Mouse (Mus musculus) T-helper 17 cell (primary cell): ENCODE data around the gene Tmem117.

Experiments
- in situ Hi-C, 2 experiments: fragments of 300-600 bp; cut with MboI, MseI; formaldehyde crosslinking; loops; 1 replicate in 1 of 2; 2 replicates in 1 of 2; pipeline ENCODE4 v1.15.1; 2025; ENCODE audit warnings: high pct_unique_total_duplicates in 2 of 2

The Tmem117 gene

DNA sequence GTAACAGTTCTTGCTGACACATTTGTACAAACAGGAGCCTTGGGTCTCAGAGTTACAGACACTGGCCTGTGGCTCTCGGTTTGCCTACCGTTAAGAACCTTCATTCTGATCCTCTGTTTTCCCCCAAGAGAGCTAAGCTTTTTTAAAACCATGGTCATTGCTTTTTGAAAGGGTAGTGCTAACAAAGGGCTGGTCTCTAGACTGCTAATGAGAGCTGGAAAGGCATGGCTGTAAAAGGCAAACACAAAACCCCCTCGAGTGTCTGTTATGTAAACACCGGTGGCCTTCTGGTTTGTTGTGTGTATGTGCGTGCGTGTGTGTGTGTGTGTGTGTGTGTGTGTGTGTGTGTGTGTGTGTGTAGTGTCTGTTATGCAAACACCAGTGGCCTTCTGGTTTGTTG is 17.0 kb downstream of the Tmem117 start:
- in situ Hi-C loops, result loop anchor here in 1 of 2 experiments (10.0 kb wide), 1 partner anchor 1559 kb away; no protein-coding TSS in a partner anchor

DNA sequence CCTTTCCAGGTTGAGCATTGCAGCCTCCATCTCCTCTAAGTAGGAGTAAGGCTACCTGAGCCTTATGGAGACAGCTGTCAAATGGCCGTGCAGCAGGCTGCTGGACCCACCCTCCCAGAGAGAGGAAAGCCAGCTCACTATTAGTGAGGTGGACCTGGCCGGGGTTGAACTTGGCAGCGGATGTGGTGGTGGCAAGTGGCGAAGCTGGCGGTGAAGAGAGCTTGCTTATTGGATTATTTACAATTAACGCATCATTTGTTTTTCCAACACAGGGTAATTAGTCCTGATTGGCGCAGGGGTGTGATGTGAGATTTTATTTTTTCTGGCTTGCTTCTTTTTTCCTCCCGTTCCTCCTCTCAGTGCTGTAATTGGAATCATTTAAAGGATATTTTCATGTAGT is 19.4 kb downstream of the Tmem117 start:
- in situ Hi-C loops, result loop anchor here in 1 of 2 experiments (10.0 kb wide), 1 partner anchor 1556 kb away; no protein-coding TSS in a partner anchor

DNA sequence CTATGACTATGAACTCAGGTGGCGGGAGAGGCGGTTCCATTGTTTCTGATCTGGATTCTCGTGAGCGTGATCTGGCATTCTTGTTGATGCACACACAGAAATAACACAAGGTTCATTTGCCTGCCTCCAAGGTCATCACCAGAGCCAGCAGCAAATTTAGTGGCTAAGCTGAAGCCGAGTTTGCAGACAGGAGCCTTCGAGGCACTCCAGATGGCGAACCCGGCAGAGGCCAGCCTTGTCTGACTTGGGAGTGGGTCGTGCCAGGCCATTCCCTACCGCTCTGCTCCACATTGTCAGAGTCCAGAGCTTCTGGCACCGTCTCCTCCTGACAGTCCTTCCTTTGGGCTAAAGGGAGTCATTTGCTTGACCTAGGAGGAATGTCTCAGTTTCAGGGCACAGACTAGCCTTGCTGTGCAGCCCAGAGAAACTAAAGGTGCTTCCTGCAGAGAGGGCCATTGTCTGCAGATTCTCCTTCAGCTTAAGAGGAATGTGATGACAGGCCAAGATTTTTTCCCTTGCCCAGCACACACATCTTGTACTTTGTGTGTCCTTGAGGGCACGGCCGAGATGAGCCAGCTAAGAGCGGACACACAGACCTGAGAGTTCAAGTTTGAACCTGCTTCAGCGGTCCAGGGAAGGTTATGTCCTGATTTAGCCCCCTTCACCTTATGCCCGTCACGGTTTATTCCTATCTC is 20.2 kb downstream of the Tmem117 start:
- in situ Hi-C loops, result loop anchor here in 1 of 2 experiments (10.0 kb wide), 1 partner anchor 1556 kb away; no protein-coding TSS in a partner anchor

DNA sequence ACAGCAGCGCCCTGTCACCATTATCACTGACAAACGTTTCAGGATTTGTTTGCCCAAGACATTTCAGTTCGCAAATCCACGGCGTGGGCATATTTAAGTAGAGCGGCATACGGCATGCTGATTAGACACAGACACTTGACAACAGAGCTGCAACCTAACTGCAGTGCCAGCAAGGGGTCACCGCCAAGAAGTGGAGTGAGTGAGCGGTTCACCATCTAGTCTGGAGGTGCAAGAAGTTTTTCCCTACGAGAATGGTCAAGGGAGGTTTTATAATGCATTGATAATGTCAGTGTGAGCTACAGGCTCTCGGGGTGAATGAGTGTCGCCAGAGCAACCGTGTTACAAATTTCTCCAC is 20.7 kb downstream of the Tmem117 start:
- in situ Hi-C loops, result loop anchor here (5.0 to 25.0 kb wide), 3 partner anchors 92 to 1555 kb away; no protein-coding TSS in a partner anchor

DNA sequence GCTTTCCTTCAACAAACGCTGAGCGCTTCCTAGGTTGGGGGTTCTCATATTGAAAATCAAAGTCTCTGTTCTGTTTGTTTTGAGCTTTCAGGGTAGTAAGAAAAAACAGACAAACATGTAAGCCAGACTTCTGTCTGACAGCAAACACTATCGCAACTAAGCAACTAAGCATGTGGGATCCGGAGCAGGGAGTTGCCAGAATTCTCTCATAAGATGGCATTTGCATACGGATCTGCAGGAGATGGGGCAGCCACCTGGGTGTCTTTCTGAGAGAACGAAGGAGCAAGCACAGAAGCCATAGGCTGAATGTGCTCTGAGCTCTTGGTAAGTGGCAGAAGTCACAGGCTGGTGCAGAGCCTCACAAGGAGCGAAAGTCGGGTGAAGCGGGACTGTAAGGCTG is 22.3 kb downstream of the Tmem117 start:
- in situ Hi-C loops, result loop anchor here in 1 of 2 experiments (5.0 to 25.0 kb wide), 2 partner anchors 94 to 289 kb away; no protein-coding TSS in a partner anchor

DNA sequence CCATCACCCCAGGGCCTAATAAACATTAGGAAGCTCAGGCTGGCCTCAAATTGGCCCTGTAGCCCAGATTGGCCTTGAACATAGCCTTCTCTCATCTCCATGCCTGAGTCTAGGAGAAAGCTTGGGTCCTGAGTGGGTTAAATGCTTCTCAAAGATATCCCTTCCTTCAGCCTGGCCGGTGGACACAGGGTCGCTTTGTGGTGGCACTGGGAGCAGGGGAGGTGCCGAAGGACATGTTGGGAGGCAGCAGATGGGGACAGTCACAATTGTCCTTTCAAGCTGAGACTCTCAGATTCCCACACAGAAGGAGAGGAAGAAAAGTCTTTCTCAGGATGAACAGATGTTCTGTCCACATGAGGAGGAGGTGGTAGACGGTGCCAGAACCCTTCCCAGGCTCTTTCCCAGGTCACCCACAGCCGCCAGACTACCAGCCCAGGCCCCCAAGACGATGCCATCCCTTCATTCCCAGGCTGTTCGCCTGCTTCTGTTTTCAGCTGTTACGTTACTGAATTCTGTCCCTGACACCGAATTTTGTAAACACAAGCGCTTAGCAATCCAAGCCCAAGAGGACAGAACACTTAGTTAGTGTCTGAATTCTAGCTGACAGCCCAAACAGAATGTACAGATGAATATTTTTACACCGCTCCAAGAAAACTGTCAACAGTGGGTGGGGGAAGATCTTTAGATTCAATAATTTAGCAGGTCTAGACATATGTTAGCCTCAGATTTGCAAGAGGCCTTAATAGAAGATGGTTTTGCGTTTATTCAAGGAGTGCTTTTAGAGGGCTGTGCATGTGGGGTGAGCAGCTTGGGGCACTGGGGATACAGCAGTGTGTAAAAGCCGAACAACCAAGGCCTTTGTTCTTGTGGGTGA is 23.2 kb downstream of the Tmem117 start:
- in situ Hi-C loops, result loop anchor here in 1 of 2 experiments (5.0 to 25.0 kb wide), 2 partner anchors 95 to 290 kb away; no protein-coding TSS in a partner anchor

DNA sequence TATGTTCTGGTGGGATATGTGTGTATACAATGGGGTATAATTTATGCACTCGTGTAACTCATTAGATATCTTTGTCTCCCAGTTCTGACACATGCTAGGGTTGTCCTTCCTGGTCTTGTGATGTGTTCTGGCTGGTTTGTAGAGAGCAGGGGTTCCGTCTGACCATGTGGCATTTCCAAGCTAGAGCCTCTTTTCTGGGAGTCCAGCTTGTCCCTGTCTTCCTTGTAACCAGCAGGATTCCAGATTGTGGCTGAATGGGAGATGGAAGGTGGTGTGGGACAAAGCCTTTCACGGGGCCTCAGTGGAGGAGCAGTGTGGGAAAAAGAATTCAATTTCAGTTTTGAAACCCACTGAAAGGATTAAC is 23.8 kb downstream of the Tmem117 start:
- in situ Hi-C loops, result loop anchor here in 1 of 2 experiments (5.0 to 25.0 kb wide), 2 partner anchors 96 to 291 kb away; no protein-coding TSS in a partner anchor

DNA sequence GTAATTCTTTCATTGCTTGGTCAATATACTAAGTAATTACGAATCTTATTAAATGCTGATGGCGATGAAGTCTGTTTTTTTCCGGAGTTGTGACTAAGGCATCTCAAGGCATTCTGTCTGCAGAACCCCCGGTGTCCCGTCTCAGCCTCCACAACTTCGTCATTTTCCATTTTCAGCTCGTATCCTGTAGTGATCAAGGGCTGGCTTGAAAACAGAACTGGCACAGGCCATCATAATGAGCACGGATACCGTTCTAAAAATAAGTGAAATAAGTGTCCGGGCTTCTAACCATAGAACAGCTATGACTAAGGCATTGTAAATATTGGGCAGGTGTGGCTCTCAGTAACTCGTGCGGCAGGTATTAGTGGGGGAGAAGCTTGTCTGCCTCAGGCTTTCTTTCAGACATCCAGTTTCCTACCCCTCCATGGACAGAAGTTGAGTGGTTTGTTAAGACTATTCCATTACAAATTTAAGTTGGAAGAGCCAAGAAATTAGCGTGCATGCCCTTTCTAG is 26.8 kb downstream of the Tmem117 start:
- in situ Hi-C loops, result loop anchor here (5.0 to 25.0 kb wide), 2 partner anchors 99 to 294 kb away; no protein-coding TSS in a partner anchor

DNA sequence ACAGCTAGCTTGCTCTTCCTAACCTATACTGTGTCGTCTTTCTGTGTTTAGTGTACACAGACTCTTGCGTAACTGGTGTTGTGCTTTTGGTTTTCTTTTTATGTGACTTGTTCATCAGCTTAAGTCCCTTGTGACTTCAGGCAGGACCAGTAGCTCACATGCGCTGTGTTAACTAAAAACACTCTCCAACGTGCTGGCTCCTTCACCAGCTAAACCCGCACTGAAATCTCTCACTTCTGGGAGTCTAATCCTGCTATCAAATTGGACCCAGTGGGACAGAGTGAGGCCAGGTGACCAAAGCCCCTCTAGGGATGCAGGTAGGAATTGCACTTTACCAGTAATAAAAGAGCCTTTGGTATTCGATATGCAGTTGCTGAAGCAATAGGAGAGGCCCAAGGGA is 28.9 kb downstream of the Tmem117 start:
- in situ Hi-C loops, result loop anchor here (5.0 to 25.0 kb wide), 2 partner anchors 101 to 296 kb away; no protein-coding TSS in a partner anchor

DNA sequence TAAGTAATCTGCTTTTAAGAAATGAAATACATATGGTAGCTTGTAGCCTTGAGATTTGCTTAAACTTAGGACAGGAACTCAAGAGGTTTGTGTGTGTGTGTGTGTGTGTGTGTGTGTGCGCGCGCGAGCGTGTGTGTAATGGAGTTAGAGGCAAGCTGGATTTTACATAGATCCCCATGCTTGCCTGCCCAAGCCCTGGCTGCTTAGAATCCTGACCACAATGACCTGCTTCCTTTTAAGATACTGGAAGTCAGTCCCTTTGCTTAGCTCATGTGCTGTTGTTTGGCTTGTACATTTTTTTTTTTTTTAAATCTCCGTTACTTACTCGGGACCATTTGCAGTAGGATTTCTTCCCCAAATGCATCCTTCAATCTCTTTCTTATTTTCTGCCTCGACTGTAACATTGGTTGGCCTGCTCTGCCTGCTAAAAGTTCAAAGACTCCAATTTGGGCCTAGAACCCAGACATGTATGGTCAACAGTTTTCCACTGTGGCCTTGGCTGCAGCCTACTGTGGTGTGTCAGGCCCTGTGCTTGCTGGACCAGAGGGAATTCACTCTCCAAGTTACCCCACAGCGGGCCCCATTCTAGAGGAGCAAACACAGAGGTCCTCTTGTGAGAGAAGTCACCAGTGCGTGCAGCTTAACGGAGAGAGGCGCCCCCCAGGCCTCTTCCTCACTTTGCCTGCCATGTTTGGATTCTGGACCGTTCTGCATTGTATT is 29.5 kb downstream of the Tmem117 start:
- in situ Hi-C loops, result loop anchor here (5.0 to 25.0 kb wide), 2 partner anchors 101 to 296 kb away; no protein-coding TSS in a partner anchor

DNA sequence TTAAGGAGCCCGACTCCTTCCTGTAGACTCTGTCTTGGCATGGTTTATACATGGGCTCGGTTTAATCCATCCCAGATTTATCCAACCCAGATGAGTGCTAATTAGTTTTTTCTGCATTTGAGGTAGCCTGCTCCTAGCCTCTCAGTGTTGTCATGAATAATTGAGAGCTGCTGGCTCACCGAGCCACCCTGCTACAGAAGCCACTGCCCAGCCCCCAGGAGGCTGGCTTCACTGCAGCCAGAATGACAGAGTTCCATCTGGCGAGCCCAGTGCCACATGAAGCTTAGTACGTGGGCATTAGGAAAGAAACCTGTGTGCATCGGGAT is 30.0 kb downstream of the Tmem117 start:
- in situ Hi-C loops, result loop anchor here (5.0 to 25.0 kb wide), 2 partner anchors 102 to 297 kb away; no protein-coding TSS in a partner anchor

DNA sequence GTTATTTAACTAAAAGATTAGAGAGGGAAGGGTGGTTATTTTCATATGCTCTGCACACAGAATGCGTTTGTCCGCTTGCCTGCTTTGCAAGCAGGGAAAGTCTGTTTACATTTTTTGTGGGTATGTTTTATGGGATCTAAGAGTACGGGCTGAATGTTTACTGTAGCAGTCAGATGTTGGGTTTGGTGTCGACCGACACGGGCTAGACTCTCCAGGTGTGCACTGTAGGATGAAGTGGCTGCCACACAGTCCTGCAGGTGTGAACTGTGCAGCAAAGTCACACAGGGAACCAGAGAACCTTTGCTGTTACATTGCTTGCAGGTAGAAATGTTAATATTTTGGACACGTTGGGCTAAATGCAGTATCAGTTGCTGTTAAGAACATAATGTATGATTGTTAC is 31.9 kb downstream of the Tmem117 start:
- in situ Hi-C loops, result loop anchor here in 1 of 2 experiments (10.0 to 25.0 kb wide), 2 partner anchors 126 to 299 kb away; no protein-coding TSS in a partner anchor

DNA sequence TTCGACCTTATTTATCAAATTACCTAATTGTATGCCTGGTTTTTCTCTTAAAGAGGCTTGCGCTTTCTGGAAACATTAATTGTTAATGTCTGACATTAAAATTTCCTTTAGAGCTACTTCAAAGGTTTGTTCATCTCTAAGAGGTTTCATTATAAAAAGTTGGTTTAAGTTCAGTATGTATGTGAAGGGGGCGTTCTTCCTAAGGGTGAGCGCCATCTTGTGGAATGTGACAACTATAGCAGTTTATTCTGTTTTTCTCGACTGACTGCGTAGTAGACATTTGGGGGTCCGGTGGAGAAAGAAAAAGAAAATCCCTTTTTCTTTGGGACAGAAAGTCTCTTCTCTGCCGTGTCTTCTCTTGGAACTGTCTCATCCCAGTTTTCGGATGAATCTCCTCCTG is 32.4 kb downstream of the Tmem117 start:
- in situ Hi-C loops, result loop anchor here in 1 of 2 experiments (10.0 to 25.0 kb wide), 2 partner anchors 127 to 299 kb away; no protein-coding TSS in a partner anchor

DNA sequence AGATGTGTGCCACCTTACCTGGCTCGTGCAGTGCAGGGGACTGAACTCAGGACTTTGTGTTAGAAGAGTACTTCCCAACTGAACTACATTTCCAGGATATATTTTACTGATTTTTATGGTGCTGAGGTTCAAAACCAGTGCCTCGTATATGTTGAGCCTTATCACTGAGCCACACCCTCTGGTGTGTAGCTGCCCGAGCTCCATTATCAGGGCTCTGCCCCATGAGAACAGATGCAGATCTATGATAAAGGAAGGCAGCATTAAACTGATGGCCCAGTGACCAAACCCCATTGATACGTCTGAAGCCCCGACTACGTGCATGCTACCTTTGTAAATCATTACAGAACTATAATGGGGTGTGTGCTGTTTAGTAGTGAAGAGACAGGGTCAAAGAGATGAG is 35.6 kb downstream of the Tmem117 start:
- in situ Hi-C loops, result loop anchor here in 1 of 2 experiments (10.0 to 25.0 kb wide), 2 partner anchors 130 to 302 kb away; no protein-coding TSS in a partner anchor

DNA sequence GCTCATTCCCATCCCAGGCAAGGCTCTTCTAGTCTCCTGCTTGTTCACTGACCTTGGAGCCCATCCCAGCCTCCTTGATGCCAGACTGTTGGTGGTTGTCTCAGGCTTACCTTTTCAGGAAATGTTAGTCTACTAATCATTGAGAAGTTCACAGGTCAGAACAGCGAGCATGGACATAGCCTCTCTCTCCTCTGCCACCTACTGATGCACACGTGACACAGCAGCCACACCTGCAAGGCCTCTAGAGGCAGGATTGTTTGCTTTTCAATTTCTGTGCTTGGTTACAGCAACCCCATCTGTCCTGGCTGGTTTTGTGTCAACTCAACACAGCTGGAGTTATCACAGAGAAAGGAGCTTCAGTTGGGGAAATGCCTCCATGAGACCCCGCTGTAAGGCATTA is 52.1 kb downstream of the Tmem117 start:
- in situ Hi-C loops, result loop anchor here in 1 of 2 experiments (25.0 kb wide), 1 partner anchor 1569 kb away; no protein-coding TSS in a partner anchor

DNA sequence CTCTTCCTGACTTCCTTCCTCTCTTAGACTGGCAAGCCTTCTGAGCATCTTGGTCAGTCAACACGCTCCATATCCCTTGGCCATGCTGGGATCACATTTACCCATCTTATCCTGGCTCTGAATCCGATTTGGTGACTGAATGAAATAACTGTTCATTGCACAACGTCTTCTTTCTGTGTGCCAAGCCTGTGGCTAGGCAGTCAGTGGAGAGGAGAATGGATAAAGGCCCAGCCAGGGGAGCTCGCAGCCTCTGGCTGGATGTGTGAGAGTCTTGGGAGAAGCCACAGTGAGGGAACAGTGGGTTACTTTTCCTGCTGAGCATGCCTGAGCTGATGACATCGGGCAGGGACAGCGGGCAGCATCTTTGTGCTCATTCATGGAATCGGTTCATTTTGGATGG is 55.2 kb downstream of the Tmem117 start:
- in situ Hi-C loops, result loop anchor here in 1 of 2 experiments (25.0 kb wide), 1 partner anchor 1572 kb away; no protein-coding TSS in a partner anchor

DNA sequence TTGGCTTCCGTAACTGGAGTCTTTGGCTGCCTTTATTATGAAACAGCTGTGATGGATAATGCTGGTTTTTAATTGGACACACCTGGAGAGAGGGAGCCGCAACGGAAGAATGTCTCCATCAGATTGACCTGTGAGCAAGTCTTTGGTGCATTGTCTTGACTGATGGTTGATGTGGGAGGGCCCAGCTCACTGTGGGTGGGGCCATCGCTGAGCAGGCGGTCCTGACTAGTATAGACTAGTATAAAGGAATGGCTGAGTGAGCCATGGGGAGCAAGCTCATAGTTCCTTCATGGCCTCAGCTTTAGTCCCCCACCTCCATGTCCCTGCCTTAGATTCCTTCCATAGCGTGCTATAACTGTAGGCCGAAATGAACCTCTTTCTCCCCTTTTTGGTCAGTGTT is 58.1 kb downstream of the Tmem117 start:
- in situ Hi-C loops, result loop anchor here in 1 of 2 experiments (25.0 kb wide), 1 partner anchor 1575 kb away; no protein-coding TSS in a partner anchor

DNA sequence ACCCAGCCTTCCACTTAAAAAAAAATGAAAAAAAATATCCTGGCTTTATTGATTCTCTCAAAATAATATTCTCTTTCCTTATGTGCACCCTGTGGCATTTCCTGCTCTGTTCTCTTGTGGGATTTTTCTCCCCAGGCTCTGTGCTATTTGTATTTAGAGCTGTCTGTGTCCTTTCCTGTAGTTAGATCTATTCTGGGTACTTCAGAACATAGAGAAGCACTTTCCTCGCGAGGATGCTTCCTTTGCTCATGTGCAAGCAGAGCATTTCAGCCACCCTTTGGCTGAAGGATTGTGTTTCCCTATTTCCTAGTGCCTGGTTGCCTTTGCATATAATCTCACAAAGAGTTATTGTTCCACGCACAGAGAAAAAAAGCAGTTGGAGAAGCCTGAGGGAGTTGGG is 58.6 kb downstream of the Tmem117 start:
- in situ Hi-C loops, result loop anchor here in 1 of 2 experiments (25.0 kb wide), 1 partner anchor 1575 kb away; no protein-coding TSS in a partner anchor

DNA sequence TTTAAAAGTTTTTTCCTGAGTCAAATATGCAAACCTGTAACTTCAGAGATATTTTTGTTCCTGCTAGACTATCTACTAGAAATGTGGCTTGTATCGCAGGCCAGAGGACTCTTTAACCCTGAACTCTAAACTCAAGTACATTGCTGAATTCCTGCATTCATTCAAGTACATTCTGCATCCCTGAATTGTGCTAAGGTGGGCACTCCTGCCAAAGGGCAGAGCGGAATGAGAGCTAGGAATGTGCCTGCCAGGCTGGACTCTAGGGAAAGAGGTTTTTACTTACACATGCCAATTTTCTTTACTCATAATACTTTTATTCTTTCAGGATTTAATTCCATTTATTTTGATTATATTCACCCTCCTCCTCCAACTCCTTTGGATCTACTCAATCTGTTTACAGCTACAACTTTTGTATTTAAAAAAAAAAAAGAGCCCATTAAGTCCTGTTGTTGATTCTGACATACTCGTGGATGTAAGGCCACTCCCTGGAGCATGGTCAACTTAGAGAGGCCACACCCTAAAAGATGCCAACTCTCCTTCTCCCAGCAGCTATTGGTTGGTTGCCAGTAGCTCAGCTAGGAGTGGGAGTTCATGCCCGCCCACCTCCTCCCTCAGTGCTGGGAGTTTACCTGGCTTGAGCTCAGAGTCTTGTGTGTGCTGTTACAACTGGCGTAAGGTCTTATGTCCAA is 60.3 kb downstream of the Tmem117 start:
- in situ Hi-C loops, result loop anchor here in 1 of 2 experiments (25.0 kb wide), 1 partner anchor 1577 kb away; no protein-coding TSS in a partner anchor

DNA sequence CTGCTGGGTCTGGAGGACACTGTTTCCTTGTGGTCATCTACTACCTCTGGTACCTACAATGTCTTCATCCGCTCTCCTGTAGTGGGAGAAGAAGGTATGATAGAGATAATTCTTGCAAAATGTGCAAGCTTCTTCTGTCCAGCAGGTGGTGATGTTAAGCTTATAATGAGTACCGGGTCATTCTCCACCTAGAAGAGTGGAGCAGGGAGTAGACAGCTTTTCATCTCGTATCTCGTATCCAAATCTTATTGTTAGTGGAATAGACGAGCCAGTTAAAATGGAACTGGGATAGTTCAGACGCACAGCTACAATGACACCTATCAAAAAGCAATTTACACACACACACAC is 60.8 kb downstream of the Tmem117 start:
- in situ Hi-C loops, result loop anchor here in 1 of 2 experiments (25.0 kb wide), 1 partner anchor 1578 kb away; no protein-coding TSS in a partner anchor
